Mouse (Mus musculus): Measurements from ENCODE around the gene Exoc3l4. TPM values are rescaled to one million over a fixed set of nuclear protein-coding genes. Genes with fewer than 3 reads are reported as not detected.

Gene Exoc3l4
- polyA plus RNA-seq, 1 experiment: 46.7 TPM

- no peaks in the 10 kb centered on the region for H3K4me1 ChIP-seq (ENCODE audit: control insufficient read depth, insufficient read depth, low read length)
- H3K4me3 ChIP-seq (replicated peaks; ENCODE audit: extremely low read depth, low read depth, low read length): no peak overlapping the region
- no peak for DNase-seq
- TF ChIP-seq POLR2A (IDR thresholded peaks at IDR 0.05; ENCODE audit: borderline replicate concordance, extremely low read depth, low read depth, low read length): no peak
- TF ChIP-seq CTCF (IDR thresholded peaks at IDR 0.05; ENCODE audit: insufficient read depth, low read length): no peak
- 76% methylated on average over 5 of the region's 5 CpGs for WGBS
Measured at GRCm38 (mm10) chr12:111472886-111473285, 56.1 kb downstream of the Exoc3l4 start.

- H3K4me3 ChIP-seq (replicated peaks; ENCODE audit: extremely low read depth, low read depth, low read length): no peak overlapping the region
- DNase-seq: no peak
- 93% methylated on average over 3 of the region's 3 CpGs for WGBS
- no peak for TF ChIP-seq CTCF (IDR thresholded peaks at IDR 0.05; ENCODE audit: insufficient read depth, low read length)
- no peak for TF ChIP-seq POLR2A (IDR thresholded peaks at IDR 0.05; ENCODE audit: borderline replicate concordance, extremely low read depth, low read depth, low read length)
- no peaks in the 10 kb centered on the region for H3K4me1 ChIP-seq (ENCODE audit: control insufficient read depth, insufficient read depth, low read length)
Measured at GRCm38 (mm10) chr12:111474384-111474783, 57.6 kb downstream of the Exoc3l4 start.

- no peak for DNase-seq
- TF ChIP-seq CTCF (IDR thresholded peaks at IDR 0.05; ENCODE audit: insufficient read depth, low read length): no peak
- no peak for TF ChIP-seq POLR2A (IDR thresholded peaks at IDR 0.05; ENCODE audit: borderline replicate concordance, extremely low read depth, low read depth, low read length)
- Histone ChIP-seq H3K4me3 (replicated peaks; ENCODE audit: extremely low read depth, low read depth, low read length) (no peak overlapping the region), H3K4me1 (ENCODE audit: control insufficient read depth, insufficient read depth, low read length) (no peaks in the 10 kb centered on the region)
- WGBS: 51% methylated on average over 8 of the region's 8 CpGs
Measured at GRCm38 (mm10) chr12:111474893-111475643, 58.3 kb downstream of the Exoc3l4 start.

- no peak for DNase-seq
- TF ChIP-seq POLR2A (IDR thresholded peaks at IDR 0.05; ENCODE audit: borderline replicate concordance, extremely low read depth, low read depth, low read length) (no peak), CTCF (IDR thresholded peaks at IDR 0.05; ENCODE audit: insufficient read depth, low read length) (no peak)
- Histone ChIP-seq H3K4me3 (replicated peaks; ENCODE audit: extremely low read depth, low read depth, low read length) (no peak overlapping the region), H3K4me1 (ENCODE audit: control insufficient read depth, insufficient read depth, low read length) (no peaks in the 10 kb centered on the region)
- WGBS: 46% methylated on average over 5 of the region's 5 CpGs
Measured at GRCm38 (mm10) chr12:111478924-111479323, 62.1 kb downstream of the Exoc3l4 start.

- Histone ChIP-seq H3K4me1 (ENCODE audit: control insufficient read depth, insufficient read depth, low read length) (no peaks in the 10 kb centered on the region), H3K4me3 (replicated peaks; ENCODE audit: extremely low read depth, low read depth, low read length) (no peak overlapping the region)
- DNase-seq: no peak
- TF ChIP-seq POLR2A (IDR thresholded peaks at IDR 0.05; ENCODE audit: borderline replicate concordance, extremely low read depth, low read depth, low read length) (no peak), CTCF (IDR thresholded peaks at IDR 0.05; ENCODE audit: insufficient read depth, low read length) (peak; percentile 56)
- 56% methylated on average over 2 of the region's 2 CpGs for WGBS
Measured at GRCm38 (mm10) chr12:111479917-111480316, 63.1 kb downstream of the Exoc3l4 start.

Other genes starting within 250 kb of the Exoc3l4 start
- not detected in 2 replicates for gene 4930595D18Rik, start 232.5 kb upstream of the Exoc3l4 start, polyA plus RNA-seq (2012; rRNA removed)
- gene Amn, start 145.9 kb upstream of the Exoc3l4 start, polyA plus RNA-seq (2012; rRNA removed): 0.43 and 0.66 TPM in 2 replicates
- gene Cdc42bpb, start 39.3 kb upstream of the Exoc3l4 start, polyA plus RNA-seq (2012; rRNA removed): 305 and 359 TPM in 2 replicates
- gene Lbhd2, start 10.2 kb upstream of the Exoc3l4 start, polyA plus RNA-seq (2012; rRNA removed): not detected in 2 replicates
- 31.7 and 43.6 TPM in 2 replicates for gene Tnfaip2, start 25.5 kb downstream of the Exoc3l4 start, polyA plus RNA-seq (2012; rRNA removed)
- 0.12 and 0.31 TPM in 2 replicates for gene Gm266, start 68.8 kb downstream of the Exoc3l4 start, polyA plus RNA-seq (2012; rRNA removed)
- 48.5 and 68.3 TPM in 2 replicates for gene Eif5, start 121.0 kb downstream of the Exoc3l4 start, polyA plus RNA-seq (2012; rRNA removed)
- 26.4 and 27.7 TPM in 2 replicates for gene Mark3, start 157.5 kb downstream of the Exoc3l4 start, polyA plus RNA-seq (2012; rRNA removed)

Data from lung, adult 2 months (tissue).